Mouse (Mus musculus): Measurements from ENCODE around the gene Slc43a2. TPM values are rescaled to one million over a fixed set of nuclear protein-coding genes. Genes with fewer than 3 reads are reported as not detected.

Slc43a2 gene
- 3.3 TPM for polyA plus RNA-seq (2014; fragmentation: Illumina TruSeq; extraction: RNeasy Lipid Tissue Mini Kit (QIAGEN cat#74804))

DNA sequence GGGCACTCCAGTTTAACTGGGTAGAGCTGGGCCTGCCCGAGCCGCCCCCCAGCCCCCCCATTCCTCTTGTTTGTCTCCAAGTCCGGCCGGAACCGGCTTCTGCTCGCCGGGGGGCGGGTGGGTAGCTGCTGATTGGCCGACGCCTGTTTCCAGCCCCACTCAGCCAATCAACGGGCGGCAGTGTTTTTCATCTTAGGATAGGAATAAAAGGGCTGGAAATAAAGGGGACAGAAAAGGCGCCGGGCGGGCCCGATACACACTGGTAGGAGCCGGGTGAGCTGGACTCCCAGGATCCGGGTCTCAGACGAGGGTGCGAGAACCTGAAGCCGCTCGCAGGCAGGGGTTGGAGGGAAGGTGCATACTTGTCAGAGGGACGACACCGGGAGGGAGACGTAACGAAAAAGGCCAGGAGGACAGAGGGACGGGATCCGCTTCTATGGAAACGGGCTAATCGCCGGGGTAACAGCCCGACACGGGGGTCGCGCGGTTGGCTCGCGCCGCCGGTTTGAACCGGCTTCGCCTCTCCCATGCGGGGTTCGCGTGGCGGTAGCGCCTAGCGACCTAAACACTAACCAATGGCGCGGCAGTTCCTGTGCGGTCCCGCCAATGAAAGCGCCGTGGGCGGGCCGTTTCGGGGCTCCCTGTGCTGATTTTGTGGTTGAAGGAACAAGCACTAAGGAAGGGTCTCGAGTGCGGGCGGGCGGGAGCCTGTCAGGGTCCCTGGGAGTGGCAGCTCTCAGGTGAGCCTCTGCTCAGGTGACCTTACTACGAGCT lies at the start of gene Slc43a2:
TSS of gene Slc43a2 (plus strand) at position 226 of the 774 bp plus-strand sequence.

DNA sequence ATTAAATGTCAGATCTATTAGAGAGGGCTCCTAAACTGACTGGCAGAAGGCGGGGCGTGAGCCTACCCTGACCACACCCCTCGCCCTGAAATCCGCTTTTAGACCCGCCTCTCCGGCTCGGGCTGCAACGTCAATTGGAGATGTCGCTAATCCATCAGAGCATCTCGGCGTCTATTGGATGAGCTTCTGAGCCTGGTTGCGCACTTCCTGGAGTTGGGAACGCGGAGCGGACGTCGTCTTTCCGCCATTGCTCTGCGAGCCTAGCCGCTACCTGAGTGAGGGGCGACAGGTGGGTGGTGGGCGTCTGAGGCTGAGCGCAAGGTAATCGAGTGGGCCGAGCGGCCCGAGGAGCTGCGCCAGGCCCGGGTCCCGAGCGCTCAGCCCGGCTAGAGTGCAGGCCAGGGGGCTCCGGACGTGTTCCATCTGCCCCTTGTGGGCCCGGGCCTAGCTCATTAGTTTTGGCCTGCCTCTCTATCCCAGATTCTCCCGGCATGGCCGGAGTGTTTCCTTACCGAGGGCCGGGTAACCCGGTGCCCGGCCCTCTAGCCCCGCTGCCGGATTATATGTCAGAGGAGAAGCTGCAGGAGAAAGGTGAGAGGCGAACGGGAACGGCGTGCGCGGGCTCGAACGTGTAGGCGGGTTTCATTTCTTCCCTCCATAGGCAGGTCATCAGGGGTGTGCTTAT lies 44.8 kb upstream of the Slc43a2 start, which contains the start of gene Prpf8:
TSS of gene Prpf8 (plus strand) at position 216 of the 685 bp plus-strand sequence.

DNA sequence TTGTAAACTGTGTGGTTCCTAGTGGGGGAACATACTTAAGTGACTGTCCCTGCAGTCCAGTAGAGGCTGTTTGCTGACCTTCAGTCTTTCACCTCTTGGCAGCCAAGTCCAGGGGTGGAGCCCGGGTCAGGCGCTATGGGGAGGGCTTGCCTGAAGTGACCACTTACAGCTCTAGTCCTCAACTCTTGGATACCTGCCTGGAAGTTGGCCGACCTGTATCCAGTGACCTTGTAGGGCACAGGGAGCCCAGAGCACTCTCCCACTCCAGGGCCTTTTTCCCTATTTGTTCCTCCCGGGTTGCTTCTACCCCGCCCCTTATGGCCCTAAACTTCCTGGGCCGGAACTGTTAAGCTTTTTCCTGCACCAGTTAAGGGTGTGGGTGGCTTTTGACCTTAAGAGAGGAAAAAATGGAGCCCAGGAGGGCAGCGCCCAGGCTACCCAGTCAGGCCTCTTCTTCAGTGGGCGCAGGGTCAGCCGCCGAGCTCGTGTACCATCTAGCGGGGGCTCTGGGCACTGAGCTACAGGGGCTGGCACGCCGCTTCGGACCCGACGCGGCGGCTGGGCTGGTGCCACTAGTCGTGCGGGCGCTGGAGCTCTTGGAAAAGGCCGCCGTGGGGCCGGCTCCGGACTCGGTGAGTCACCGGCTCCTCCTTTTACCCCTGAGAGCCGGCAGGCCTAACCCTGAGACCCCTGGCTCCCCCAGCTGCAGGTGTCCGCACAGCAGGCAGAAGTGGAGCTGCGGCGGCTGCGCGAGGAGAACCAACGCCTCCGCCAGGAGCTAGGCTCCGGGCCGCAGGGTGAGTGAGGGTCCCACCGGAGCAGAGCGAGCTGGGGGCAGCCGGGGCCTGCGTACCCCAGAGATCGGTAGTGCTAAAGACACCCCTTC lies 21.5 kb upstream of the Slc43a2 start, which contains the start of gene Rilp:
TSS of gene Rilp (plus strand) at position 354 of the 886 bp plus-strand sequence.

DNA sequence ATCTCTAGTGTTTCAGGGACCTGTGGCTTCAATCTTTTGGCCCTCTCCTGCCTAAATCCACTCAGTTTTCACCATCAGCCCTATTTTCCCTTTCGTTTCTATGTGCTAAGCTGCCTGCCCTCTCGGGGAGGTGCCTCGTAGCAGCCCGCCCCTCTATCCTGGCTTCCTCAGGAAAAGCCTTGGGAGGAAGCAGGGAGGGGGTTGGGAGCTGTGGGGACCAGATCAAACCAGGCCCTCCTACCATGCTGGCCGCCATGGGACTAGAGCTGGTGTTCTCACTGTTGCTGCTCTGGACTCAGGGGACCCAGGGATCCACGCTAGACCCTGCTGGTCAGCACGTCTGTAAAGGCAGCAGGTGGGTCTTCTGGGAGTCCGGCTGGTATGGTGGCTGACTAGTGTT lies 18.2 kb upstream of the Slc43a2 start, which contains the start of gene Scarf1:
TSS of gene Scarf1 (plus strand) at position 205 of the 400 bp plus-strand sequence.

DNA sequence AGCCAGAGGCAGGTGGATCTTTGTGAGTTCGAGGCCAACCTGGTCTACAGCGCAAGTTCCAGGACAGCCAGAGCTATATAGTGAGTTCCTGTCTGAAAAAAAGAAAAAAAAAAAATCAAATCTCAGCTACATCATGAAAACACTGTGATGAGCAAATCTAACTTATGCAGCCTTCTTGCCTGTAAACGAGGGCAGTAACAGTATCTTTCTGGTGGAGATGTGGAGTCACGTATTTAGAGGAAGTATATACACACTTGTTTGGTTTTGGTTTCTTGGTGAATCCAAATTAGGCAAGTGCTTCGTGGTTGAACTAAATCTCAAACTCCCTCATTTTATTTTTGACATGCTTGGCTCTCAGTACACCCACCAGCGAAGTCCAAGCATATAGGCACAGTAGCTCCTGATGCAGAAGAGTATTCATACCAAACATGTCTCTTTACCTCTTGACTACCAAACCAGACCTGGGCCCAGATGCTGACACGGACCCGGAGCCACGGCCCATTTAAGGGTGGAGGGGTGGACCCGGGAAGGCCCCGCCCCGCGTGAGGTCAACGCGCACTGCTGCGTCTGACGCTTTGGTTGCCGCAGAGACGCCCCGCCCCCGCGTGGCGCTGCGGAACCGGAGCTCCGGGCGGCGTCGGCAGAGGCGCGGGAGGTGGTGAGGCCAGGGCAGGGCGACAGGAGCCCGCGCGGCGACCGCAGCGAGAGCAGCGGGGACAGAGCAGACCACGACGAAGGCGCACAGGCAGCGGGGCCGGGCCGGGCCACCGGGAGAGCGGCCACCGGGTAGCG lies 56.2 kb downstream of the Slc43a2 start, which contains the start of gene Pitpna:
TSS of gene Pitpna (plus strand) at position 605 of the 792 bp plus-strand sequence.

Other genes starting within 250 kb of the Slc43a2 start
- 66.2 TPM for gene Rpa1, start 183.4 kb upstream of the Slc43a2 start, polyA plus RNA-seq (2014; fragmentation: Illumina TruSeq; extraction: RNeasy Lipid Tissue Mini Kit (QIAGEN cat#74804))
- 5.6 TPM for gene Smyd4, start 183.3 kb upstream of the Slc43a2 start, polyA plus RNA-seq (2014; fragmentation: Illumina TruSeq; extraction: RNeasy Lipid Tissue Mini Kit (QIAGEN cat#74804))
- gene Serpinf1, start 109.0 kb upstream of the Slc43a2 start, polyA plus RNA-seq (2014; fragmentation: Illumina TruSeq; extraction: RNeasy Lipid Tissue Mini Kit (QIAGEN cat#74804)): 25.7 TPM
- gene Serpinf2, start 92.1 kb upstream of the Slc43a2 start, polyA plus RNA-seq (2014; fragmentation: Illumina TruSeq; extraction: RNeasy Lipid Tissue Mini Kit (QIAGEN cat#74804)): not detected
- gene Wdr81, start 77.0 kb upstream of the Slc43a2 start, polyA plus RNA-seq (2014; fragmentation: Illumina TruSeq; extraction: RNeasy Lipid Tissue Mini Kit (QIAGEN cat#74804)): not detected
- gene Tlcd2, start 70.0 kb upstream of the Slc43a2 start, polyA plus RNA-seq (2014; fragmentation: Illumina TruSeq; extraction: RNeasy Lipid Tissue Mini Kit (QIAGEN cat#74804)): 26.7 TPM
- 62.0 TPM for gene Prpf8, start 44.9 kb upstream of the Slc43a2 start, polyA plus RNA-seq (2014; fragmentation: Illumina TruSeq; extraction: RNeasy Lipid Tissue Mini Kit (QIAGEN cat#74804))
- not detected for gene Rilp, start 21.6 kb upstream of the Slc43a2 start, polyA plus RNA-seq (2014; fragmentation: Illumina TruSeq; extraction: RNeasy Lipid Tissue Mini Kit (QIAGEN cat#74804))
- not detected for gene Scarf1, start 18.2 kb upstream of the Slc43a2 start, polyA plus RNA-seq (2014; fragmentation: Illumina TruSeq; extraction: RNeasy Lipid Tissue Mini Kit (QIAGEN cat#74804))
- 193 TPM for gene Pitpna, start 56.4 kb downstream of the Slc43a2 start, polyA plus RNA-seq (2014; fragmentation: Illumina TruSeq; extraction: RNeasy Lipid Tissue Mini Kit (QIAGEN cat#74804))
- 43.8 TPM for gene Inpp5k, start 99.3 kb downstream of the Slc43a2 start, polyA plus RNA-seq (2014; fragmentation: Illumina TruSeq; extraction: RNeasy Lipid Tissue Mini Kit (QIAGEN cat#74804))
- gene Myo1c, start 118.8 kb downstream of the Slc43a2 start, polyA plus RNA-seq (2014; fragmentation: Illumina TruSeq; extraction: RNeasy Lipid Tissue Mini Kit (QIAGEN cat#74804)): 7.8 TPM
- gene Crk, start 147.6 kb downstream of the Slc43a2 start, polyA plus RNA-seq (2014; fragmentation: Illumina TruSeq; extraction: RNeasy Lipid Tissue Mini Kit (QIAGEN cat#74804)): 257 TPM
- gene Ywhae, start 201.2 kb downstream of the Slc43a2 start, polyA plus RNA-seq (2014; fragmentation: Illumina TruSeq; extraction: RNeasy Lipid Tissue Mini Kit (QIAGEN cat#74804)): 2,443 TPM